Mouse (Mus musculus): ENCODE measurements around the gene Adam12.
A peak's percentile ranks its signal among the peaks of the same experiment; 100 is the strongest.

Gene Adam12

GRCm38 (mm10) chr7:133872701-133873100 lies 359.2 kb downstream of the Adam12 start:
- no peak for DNase-seq (ENCODE audit: low read depth)

DNA sequence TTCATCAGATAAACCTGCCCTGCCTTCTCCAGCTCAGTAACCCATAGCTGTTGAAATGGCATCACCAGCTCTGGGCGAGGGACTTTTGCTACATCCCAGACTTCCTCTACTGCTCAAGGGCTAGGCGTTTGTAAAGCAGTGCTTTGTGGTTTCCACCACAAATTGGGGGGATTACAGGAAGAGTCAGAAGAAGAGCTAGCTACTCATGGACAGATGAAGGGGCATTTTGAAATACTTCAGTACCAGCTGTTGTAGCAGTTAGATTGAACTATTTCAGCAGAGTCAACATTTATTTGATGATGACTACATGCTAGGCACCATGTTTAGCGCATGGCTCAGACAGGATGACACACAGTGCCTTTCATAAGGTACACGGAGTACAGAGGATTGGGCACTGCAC lies 361.7 kb downstream of the Adam12 start:
- no peak for DNase-seq (ENCODE audit: low read depth)

GRCm38 (mm10) chr7:133863684-133864083 lies 368.3 kb downstream of the Adam12 start:
- no peak for DNase-seq (ENCODE audit: low read depth)

DNA sequence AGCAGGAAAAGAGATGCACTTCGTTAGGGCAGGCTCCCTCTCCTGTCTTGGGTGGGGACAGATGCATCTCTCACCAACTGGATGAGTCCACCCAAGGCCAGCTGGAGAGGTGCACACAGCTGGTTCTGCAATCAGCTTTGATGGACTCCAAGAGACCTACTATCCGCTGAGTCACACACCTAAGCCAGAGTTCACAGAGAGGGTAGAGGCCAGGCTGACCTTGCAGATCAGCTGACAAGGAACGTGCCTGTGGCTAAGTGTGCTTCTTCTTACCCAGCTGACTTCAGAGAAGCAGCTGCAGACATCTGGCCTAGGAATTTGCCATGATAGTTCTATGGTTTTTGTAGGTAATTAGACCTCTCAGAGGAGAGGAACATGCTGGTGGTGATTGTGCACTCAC lies 368.8 kb downstream of the Adam12 start:
- DNase-seq (ENCODE audit: low read depth): no peak

DNA sequence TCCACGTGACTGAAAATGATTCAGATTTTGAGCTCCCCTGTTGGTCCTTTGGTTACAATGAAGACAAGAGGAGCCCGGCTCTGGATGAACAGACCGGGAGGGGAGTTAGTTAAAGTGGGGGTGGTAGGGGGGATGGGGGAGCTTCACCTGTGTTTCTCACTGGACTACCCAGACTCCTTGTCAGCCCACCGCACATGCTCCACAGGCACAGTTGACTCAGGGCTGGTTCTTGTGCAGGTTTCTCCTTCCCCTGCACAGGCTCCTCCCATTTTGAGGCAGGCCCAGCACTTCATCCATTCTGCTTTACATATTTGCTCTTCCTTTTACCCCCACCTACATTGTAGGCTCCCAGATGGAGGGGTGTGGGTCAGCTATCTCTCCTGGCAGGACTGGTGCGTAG lies 369.2 kb downstream of the Adam12 start:
- DNase-seq (ENCODE audit: low read depth): no peak

- DNase-seq (ENCODE audit: low read depth): no peak
These were observed 369.7 kb downstream of the Adam12 start for GRCm38 (mm10) chr7:133862233-133862632.

DNA sequence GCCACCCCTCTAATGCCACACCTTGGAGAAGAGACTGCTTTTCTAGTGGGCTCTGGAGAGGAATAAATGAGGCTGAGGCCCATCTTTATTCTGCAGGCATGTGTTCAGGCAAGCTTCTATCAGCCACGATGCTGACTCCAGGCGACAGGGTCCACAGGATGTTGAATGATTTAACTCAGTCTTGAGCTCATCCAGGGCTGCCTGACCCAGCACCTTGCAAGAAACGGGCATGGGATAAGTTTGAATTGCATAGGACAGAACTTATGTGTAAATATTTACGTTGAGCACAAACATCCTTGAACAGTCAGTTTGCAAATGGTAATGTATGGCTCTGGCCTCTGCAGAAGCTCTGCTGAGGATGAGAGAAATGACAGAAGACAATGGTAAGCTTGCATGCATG lies 372.4 kb downstream of the Adam12 start:
- no peak for DNase-seq (ENCODE audit: low read depth)

DNA sequence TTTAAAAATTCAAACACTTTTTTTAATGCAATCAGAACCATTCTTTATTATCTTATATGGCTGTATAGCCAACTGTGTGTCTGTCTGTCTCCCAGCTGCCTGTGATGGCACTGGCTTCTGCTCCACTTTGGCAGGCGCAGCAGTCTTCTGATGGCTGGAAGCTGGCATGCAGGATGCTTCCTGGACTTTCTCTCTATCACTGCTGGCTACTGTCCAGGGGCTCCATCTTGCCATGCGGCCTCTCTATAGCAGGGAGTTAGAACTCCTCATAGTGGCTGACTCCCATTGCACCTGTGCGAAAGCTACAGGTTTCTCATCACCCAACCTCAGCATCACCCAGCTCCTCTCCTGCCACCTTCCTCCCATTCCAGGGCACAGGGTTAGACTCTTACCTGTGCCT lies 373.4 kb downstream of the Adam12 start:
- DNase-seq (ENCODE audit: low read depth): no peak

DNA sequence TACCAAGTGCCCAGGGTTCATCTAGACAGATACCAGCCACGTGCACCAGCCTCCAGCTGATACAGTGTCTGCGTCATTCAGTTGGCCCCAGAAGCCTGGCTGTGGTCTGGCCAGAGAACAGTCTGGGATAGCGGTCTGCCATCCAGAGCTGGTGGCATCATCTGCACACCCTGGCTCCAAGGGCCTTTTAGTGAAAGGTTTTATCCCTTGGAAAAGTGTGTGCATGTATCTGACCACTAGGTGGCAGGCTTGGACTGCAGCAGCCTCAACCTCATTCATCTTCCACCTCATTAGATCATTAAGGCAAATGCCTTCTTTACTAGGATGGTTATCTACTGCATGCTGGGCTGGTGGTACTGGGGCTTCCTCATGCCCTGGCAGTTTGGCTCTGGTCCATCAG lies 375.7 kb downstream of the Adam12 start:
- peak; percentile 53 for DNase-seq (ENCODE audit: low read depth)

DNA sequence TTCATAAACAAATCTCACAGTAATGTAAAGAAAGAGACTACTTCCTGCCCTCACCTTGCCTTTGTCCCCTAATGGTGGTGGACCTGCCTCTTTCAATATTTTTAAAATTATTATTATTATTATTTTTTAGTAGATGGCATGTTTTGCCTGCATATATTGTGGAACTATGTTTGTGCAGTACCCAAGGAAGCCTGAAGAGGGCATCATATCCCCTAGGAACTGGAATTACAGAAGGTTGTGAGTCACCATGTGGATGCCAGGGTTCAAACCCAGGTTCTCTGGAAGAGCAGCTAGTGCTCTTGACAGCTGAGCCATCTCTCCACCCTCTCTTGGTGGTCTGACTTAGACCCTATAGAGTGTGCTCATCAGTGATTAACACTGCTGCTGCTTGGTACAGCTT lies 381.2 kb downstream of the Adam12 start:
- no peak for DNase-seq (ENCODE audit: low read depth)

- DNase-seq (ENCODE audit: low read depth): no peak
These were observed 383.8 kb downstream of the Adam12 start for GRCm38 (mm10) chr7:133848180-133848579.

GRCm38 (mm10) chr7:133847175-133847574 lies 384.8 kb downstream of the Adam12 start:
- DNase-seq (ENCODE audit: low read depth): no peak

GRCm38 (mm10) chr7:133842079-133842478 lies 389.9 kb downstream of the Adam12 start:
- no peak for DNase-seq (ENCODE audit: low read depth)

DNA sequence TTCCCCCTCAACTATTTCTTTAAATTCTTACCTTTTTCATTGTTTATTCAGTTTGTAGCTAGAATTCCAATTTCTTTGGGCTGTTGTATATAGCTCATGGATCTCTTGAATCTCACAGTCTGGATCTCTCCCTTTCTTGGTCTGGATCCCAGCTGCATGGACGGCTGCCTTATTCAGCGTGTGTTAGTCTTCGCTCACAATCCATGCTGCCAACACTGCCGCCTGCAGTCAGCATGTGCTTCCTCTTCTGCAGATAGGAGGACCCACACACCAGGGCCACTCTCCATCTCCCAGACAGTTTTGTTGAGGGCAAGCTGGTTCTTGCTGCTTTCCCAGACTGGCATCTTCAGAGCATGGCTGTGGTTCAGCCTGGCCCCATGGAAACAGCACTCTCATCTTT lies 392.4 kb downstream of the Adam12 start:
- peak; percentile 8 for DNase-seq (ENCODE audit: low read depth)
